Mouse (Mus musculus) forebrain, embryonic 13.5 days (tissue): Measurements from ENCODE around the gene Drd1. TPM values are rescaled to one million over a fixed set of nuclear protein-coding genes. Genes with fewer than 3 reads are reported as not detected.

Experiments
- ATAC-seq: fragments of 200-750 bp; cut with Nextera tagmentation; 2 replicates; pipeline ENCODE4 v1.8.0; 2017
- H3K27ac ChIP-seq: fragments of 300-500 bp; sonication (generic); 2 replicates; pipeline ENCODE4 v1.5.1; 2015; ENCODE audit warnings: inconsistent platforms, mild to moderate bottlenecking, moderate library complexity
- H3K27me3 ChIP-seq: fragments of 300-500 bp; sonication (generic); 2 replicates; pipeline ENCODE4 v1.6.1; 2015; ENCODE audit warnings: mild to moderate bottlenecking, inconsistent platforms
- H3K36me3 ChIP-seq: fragments of 300-500 bp; sonication (generic); 2 replicates; pipeline ENCODE4 v1.6.1; 2015; ENCODE audit warnings: mild to moderate bottlenecking, inconsistent platforms; ENCODE audit not compliant: poor library complexity, severe bottlenecking
- H3K4me1 ChIP-seq: fragments of 300-500 bp; sonication (generic); 2 replicates; pipeline ENCODE4 v1.6.1; 2015; ENCODE audit warnings: inconsistent platforms
- H3K4me2 ChIP-seq: fragments of 300-500 bp; sonication (generic); 2 replicates; pipeline ENCODE4 v1.6.1; 2015; ENCODE audit warnings: inconsistent platforms, mild to moderate bottlenecking, moderate library complexity
- H3K4me3 ChIP-seq: fragments of 300-500 bp; sonication (generic); 2 replicates; pipeline ENCODE4 v1.5.1; 2015; ENCODE audit warnings: mild to moderate bottlenecking, inconsistent platforms
- H3K9ac ChIP-seq: fragments of 300-500 bp; sonication (generic); 2 replicates; pipeline ENCODE4 v1.6.1; 2015; ENCODE audit warnings: mild to moderate bottlenecking, inconsistent platforms
- H3K9me3 ChIP-seq: fragments of 300-500 bp; sonication (generic); replicated peaks from 2 replicates; pipeline ENCODE4 v1.6.1; 2016; ENCODE audit warnings: inconsistent platforms
- WGBS: fragments of 180-500 bp; shearing (Covaris S2); methylation state at CpG from one replicate; pipeline ENCODE4 v1.1.7; 2015; 5-methylcytosine and 5-hydroxymethylcytosine counted together
- polyA plus RNA-seq: library from polyadenylated mRNA; unstranded; fragments of >200 nt; fragmentation: Nextera tagmentation; extraction: Ambion mirVana; gene quantifications from 2 replicates; pipeline ENCODE4 v1.2.1, GENCODE M21; 2015

Drd1 gene
- polyA plus RNA-seq, result 3.4 and 4.1 TPM in 2 replicates

DNA sequence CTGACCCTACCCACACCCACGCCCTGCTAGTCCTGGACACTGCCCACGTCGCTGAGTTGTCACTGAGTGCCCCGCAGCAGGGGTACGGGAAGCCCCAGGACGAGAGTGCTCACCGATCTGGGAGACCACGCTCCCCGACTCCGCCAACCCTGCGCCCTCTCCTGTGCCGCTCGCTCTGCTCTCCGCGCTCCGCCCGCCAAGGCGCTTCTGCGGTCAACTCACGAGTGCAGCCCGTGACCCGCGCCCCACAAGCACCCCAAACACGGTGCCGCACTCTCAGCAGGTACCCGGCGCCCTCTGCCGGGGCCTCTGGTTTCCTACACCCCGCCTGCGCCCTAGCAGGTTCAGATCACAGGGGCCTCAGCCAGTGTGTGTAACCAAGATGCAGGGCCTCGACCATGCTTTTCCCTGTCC, at the start of gene Drd1:
Gene Drd1 (minus strand): TSS at position 258 of the 414 bp plus-strand sequence.
- Histone ChIP-seq H3K9me3 (no peaks in the 10 kb centered on the region), H3K27ac (no peak within 1 kb of the TSS), H3K9ac (peak within 1 kb of the TSS; percentile 67), H3K36me3 (no peaks in the 10 kb centered on the region), H3K4me3 (peak within 1 kb of the TSS; percentile 49), H3K27me3 (peaks cover 35% of the 10 kb centered on the region), H3K4me1 (peaks cover 14% of the 10 kb centered on the region), H3K4me2 (peak within 1 kb of the TSS; percentile 96)
- peak; percentile 83 for ATAC-seq
- WGBS, result under 1% methylated on average over 27 of the region's 31 CpGs

DNA sequence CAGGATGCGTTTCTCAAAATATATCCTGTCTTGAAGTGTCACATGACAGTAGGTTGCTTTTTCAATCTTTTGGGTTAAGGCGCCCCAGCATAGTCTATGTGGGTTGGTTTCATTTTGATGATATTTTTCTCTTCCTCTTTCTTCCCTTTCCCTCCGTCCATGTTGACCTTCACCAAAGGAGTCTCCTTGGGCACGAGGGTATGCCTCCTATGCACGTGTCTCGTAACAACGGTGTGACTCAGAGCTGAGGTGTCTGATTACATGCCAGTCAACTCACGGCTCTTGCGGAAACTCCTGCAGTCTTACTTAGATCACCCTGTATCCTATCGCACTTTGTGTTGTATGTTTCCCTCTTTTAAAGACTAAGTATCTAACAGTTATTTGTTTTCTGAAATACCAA, 48.4 kb upstream of the Drd1 start:
- Histone ChIP-seq H3K9ac (no peak overlapping the region), H3K27ac (no peak overlapping the region), H3K27me3 (no peaks in the 10 kb centered on the region), H3K4me1 (no peaks in the 10 kb centered on the region), H3K36me3 (peaks cover 56% of the 10 kb centered on the region), H3K4me2 (no peak overlapping the region), H3K9me3 (no peaks in the 10 kb centered on the region), H3K4me3 (no peak overlapping the region)
- WGBS, result 90% methylated on average over 10 of the region's 10 CpGs
- no peak for ATAC-seq

DNA sequence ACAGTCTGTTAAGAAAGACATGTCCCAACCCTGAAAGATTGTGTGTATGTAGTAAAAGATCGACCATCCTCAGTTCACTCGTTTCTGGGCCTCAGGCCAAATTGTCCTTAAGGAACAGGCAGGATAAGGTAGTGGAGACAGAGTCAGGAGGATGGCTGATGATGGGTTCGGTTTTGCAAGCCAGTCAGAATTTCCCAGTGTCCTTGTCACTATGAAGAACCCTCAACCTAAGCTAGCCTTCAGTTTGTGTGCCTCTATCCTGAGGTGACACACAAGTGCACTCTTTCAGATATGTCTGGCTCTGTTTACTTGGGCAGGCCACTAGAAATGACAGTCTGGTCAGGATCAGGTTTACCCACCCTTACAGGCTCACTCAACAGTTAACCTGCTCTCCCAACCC, 47.8 kb upstream of the Drd1 start:
- H3K4me3 ChIP-seq, result no peak overlapping the region
- H3K27me3 ChIP-seq, result no peaks in the 10 kb centered on the region
- no peak for ATAC-seq
- no peaks in the 10 kb centered on the region for H3K9me3 ChIP-seq
- H3K36me3 ChIP-seq, result peaks cover 51% of the 10 kb centered on the region
- H3K4me2 ChIP-seq, result no peak overlapping the region
- 90% methylated on average over 3 of the region's 3 CpGs for WGBS
- no peak overlapping the region for H3K27ac ChIP-seq
- H3K9ac ChIP-seq, result no peak overlapping the region
- no peaks in the 10 kb centered on the region for H3K4me1 ChIP-seq

DNA sequence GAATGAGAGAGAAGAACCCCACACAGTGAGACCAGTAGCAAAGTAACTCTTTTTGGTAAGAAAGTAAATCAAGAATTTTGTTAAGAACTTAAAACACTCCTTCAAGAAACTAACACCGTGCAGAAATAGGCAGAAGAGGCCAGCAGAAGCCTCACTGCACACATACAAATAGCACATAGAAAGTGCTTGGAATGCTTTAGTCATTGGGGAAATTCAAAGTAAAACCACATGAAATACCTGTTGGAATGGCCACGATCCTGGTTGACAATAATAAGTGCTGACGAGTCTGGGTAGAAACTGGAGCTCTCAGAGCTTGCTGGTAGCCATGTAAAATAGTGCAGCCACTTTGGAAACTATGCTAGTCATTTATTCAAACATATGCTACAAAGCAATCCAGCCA, 46.6 kb upstream of the Drd1 start:
- no peak for ATAC-seq
- Histone ChIP-seq H3K9me3 (no peaks in the 10 kb centered on the region), H3K4me2 (no peak overlapping the region), H3K27me3 (no peaks in the 10 kb centered on the region), H3K27ac (no peak overlapping the region), H3K9ac (no peak overlapping the region), H3K36me3 (peaks cover 53% of the 10 kb centered on the region), H3K4me1 (no peaks in the 10 kb centered on the region), H3K4me3 (no peak overlapping the region)
- WGBS, result 93% methylated on average over 3 of the region's 3 CpGs

DNA sequence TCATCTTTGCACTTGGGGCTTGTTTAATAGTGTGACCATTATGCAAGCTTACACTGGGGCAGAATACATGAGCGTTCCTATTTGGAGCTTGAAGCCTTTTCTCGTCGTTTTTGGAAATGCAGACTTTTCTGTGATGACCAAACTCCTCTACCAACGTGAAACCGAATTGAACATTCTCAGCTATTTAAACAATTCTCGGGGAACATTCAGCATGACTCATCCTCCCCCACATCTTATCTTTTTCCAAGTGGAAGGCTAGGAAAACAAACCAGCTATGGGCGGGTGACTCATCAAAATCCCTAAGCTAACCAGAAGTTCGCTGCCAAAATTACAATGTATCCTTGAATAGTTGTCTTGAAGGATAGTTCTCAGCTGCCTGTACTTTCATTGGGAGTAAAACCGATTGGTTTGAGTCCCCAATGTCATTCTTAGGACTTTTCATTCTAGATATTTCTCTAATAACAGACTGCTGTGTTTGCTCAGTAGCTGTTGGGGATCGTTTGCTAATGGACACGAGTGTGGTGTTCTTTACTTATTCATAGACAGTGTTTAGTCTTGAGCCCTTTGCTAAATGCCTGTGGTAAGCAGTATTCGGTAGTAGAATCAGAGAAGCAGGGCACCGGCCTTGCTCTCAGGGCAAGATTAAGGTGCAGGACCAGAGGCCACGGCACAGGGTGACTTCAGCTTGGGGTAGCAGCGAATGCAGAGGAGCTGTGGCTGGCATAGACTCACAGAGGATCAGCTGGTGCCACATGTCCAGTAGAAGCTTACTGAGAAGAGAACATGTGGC, 45.7 kb upstream of the Drd1 start:
- H3K27ac ChIP-seq, result no peak overlapping the region
- no peak overlapping the region for H3K4me3 ChIP-seq
- H3K4me2 ChIP-seq, result no peak overlapping the region
- no peaks in the 10 kb centered on the region for H3K4me1 ChIP-seq
- 92% methylated on average over 15 of the region's 15 CpGs for WGBS
- ATAC-seq, result no peak
- peaks cover 49% of the 10 kb centered on the region for H3K36me3 ChIP-seq
- H3K9ac ChIP-seq, result no peak overlapping the region
- H3K9me3 ChIP-seq, result no peaks in the 10 kb centered on the region
- no peaks in the 10 kb centered on the region for H3K27me3 ChIP-seq

DNA sequence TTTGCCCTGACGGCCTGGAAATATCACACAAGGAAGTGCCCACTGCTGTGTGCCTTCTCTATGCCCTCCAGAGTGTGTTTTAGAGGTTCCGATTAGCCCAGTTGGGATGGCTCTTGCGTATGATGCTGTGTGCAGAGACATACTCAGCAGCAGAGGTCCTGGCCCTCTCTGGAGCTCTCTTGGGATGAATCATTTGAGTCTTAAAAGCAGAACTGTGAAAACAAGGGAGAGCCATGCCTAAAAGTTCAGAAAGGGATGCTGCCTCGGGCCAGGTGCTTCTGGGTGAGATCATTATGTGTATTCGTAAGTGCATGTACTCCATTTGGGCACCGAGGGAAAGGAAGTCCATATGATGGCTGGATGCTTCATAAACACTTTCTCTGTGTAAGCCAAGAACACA, 42.3 kb upstream of the Drd1 start:
- Histone ChIP-seq H3K27me3 (no peaks in the 10 kb centered on the region), H3K4me3 (no peak overlapping the region), H3K9me3 (no peaks in the 10 kb centered on the region), H3K4me1 (no peaks in the 10 kb centered on the region), H3K36me3 (peaks cover 66% of the 10 kb centered on the region), H3K27ac (no peak overlapping the region), H3K4me2 (no peak overlapping the region), H3K9ac (no peak overlapping the region)
- 95% methylated on average over 6 of the region's 6 CpGs for WGBS
- no peak for ATAC-seq

DNA sequence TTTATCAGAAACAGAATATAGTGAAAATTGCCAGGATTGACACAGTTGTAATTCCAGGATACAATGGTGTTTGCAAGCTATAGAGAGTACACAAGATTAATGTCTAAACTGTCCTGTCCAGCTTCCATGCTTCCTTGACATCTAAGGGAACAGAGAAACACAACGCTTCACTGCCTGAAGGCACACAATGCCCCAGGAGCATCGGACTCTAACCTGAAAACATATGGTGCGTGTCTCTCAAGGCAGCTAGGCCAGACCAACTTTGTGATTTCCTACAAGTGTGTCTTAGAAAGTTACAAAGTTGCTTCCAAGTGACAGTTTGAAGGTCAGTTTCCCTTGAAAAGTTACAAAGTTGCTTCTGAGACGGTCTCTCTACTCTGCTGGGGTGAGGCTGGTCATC, 41.7 kb upstream of the Drd1 start:
- WGBS, result 92% methylated on average over 4 of the region's 4 CpGs
- H3K36me3 ChIP-seq, result peaks cover 71% of the 10 kb centered on the region
- H3K27ac ChIP-seq, result no peak overlapping the region

DNA sequence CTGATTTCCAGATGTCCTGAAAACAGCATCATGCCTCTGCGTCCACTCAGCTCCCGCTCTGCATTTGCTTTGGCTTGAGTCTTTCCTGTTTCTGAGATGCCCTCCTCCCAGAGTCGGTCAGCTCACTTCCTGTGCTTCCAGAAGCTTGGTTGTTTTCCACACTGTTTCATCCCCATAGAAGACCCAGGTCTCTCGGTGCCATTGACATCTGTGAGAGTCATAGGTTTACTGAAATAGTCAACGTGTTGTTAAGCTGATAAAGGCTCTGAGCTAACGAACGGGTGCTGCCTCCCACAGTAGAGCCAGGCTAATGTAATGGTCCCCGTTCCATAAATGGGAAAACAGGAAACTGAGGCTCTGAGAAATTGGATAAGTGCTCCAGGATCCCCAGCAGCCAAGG, 40.2 kb upstream of the Drd1 start:
- Histone ChIP-seq H3K4me3 (no peak overlapping the region), H3K4me2 (no peak overlapping the region), H3K4me1 (no peaks in the 10 kb centered on the region), H3K27me3 (no peaks in the 10 kb centered on the region), H3K36me3 (peaks cover 79% of the 10 kb centered on the region), H3K27ac (no peak overlapping the region), H3K9me3 (no peaks in the 10 kb centered on the region), H3K9ac (no peak overlapping the region)
- no peak for ATAC-seq
- WGBS, result 93% methylated on average over 8 of the region's 8 CpGs

More for the DNA sequence above, 41.7 kb upstream of the Drd1 start:
- Histone ChIP-seq H3K9me3 (no peaks in the 10 kb centered on the region), H3K9ac (no peak overlapping the region), H3K4me1 (no peaks in the 10 kb centered on the region), H3K4me3 (no peak overlapping the region), H3K4me2 (no peak overlapping the region), H3K27me3 (no peaks in the 10 kb centered on the region)
- no peak for ATAC-seq

DNA sequence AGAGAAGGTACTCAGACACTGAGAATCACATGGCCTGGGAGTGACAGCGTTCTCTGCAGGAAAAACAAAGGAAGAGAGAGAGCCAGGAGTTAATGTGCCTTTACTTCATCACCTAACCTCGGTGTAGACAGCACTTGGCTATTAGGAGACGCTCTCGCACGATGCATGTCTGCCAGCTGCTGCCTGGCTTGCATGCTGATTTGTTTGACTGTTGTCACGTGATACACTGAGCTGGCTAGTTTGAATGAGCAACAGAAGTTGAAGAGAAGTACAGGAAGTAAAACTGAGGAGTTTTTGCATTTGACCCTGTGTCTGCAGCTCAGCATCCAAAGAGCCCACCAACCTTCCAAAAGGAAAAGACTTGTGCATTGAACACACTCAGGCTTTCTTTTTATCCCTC, 39.5 kb upstream of the Drd1 start:
- Histone ChIP-seq H3K4me1 (no peaks in the 10 kb centered on the region), H3K9me3 (no peaks in the 10 kb centered on the region), H3K4me2 (no peak overlapping the region), H3K9ac (no peak overlapping the region), H3K27me3 (no peaks in the 10 kb centered on the region), H3K36me3 (peaks cover 79% of the 10 kb centered on the region), H3K4me3 (no peak overlapping the region), H3K27ac (no peak overlapping the region)
- no peak for ATAC-seq
- WGBS, result 83% methylated on average over 6 of the region's 6 CpGs

DNA sequence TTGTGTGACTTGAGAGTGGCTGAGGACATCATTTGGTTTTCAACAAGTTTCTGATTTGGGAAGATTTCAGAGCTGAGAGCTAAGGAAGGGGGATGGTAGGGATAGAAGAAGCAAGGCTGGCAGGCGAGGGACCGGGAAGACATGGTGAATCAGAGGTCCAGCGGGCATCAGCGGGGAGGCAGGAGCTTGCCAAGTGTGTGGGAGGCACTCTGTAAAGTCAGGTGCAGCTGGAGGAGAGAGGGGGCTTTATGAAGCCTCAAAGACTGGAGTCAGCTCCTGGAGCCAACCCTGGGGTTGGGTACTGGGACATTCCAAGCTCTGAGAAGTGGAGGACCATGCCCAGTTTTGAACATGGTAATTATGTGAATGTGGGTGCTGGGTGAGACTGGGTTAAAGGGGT, 38.8 kb upstream of the Drd1 start:
- no peak for ATAC-seq
- H3K27me3 ChIP-seq, result no peaks in the 10 kb centered on the region
- no peak overlapping the region for H3K4me3 ChIP-seq
- H3K9ac ChIP-seq, result no peak overlapping the region
- no peak overlapping the region for H3K27ac ChIP-seq
- H3K9me3 ChIP-seq, result no peaks in the 10 kb centered on the region
- WGBS, result 94% methylated on average over 4 of the region's 4 CpGs
- H3K36me3 ChIP-seq, result peaks cover 83% of the 10 kb centered on the region
- no peaks in the 10 kb centered on the region for H3K4me1 ChIP-seq
- no peak overlapping the region for H3K4me2 ChIP-seq

DNA sequence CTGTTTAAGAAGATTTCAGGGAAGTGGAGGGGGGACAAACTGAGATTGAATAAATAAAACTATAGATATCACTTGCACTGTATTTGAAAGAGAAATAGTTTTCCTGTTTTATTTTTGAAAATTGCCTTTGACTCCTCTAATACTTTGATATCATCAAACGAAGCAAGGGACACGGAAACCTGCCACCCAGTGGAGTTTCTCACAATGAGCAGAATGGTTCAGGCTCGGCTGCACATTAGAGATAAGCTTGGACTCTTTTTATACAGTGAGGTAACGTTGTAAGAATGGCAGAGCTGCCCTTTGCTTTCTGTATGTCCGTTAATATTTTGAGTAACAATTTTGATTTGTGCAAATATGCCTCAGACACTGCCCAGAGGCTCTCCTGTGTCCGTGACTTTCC, 36.2 kb upstream of the Drd1 start:
- H3K4me3 ChIP-seq, result no peak overlapping the region
- H3K9me3 ChIP-seq, result no peaks in the 10 kb centered on the region
- no peak overlapping the region for H3K9ac ChIP-seq
- H3K36me3 ChIP-seq, result peaks cover 91% of the 10 kb centered on the region
- 83% methylated on average over 6 of the region's 6 CpGs for WGBS
- no peak overlapping the region for H3K4me2 ChIP-seq
- ATAC-seq, result no peak
- no peaks in the 10 kb centered on the region for H3K27me3 ChIP-seq
- no peaks in the 10 kb centered on the region for H3K4me1 ChIP-seq
- no peak overlapping the region for H3K27ac ChIP-seq

DNA sequence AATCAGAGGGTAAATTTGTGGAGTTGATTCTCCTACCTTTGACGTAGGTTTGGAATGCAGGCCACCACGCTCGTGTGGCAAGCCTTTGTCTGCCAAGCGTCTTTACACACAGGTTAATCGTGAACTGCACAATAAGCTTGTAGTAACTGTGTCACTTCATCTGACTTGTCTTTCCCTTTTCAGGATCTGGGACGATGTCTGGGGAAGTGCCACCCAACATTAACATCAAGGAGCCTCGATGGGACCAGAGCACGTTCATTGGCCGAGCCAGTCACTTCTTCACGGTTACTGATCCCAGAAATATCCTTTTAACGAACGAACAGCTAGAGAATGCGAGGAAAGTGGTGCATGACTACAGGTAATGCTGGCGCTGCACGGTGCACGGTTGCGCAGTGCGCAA, 29.8 kb upstream of the Drd1 start:
- no peak overlapping the region for H3K4me2 ChIP-seq
- no peak overlapping the region for H3K9ac ChIP-seq
- 0 out of 2 replicates have a peak, but pooled peaks cover 4% of the 10 kb centered on the region for H3K4me1 ChIP-seq

DNA sequence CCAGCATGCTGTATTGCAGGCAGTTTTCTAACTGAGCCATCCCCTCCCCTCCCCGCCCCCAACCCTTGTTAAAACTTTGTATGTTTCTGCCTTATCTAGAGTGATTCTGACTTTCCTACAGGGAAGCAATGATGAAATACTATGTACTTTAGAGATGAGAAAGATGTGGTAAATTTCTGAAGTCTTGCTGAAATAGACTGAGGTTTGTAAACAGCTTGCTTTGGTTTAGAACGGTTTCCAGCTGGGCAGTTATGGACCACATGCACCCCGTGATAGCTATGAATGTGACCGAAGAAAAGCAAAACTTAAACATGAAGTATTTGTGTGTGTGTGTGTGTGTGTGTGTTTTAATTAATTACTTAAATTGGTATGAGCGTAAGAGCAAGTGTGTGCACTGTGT, 29.3 kb upstream of the Drd1 start:
- Histone ChIP-seq H3K4me1 (0 out of 2 replicates have a peak, but pooled peaks cover 4% of the 10 kb centered on the region), H3K9ac (no peak overlapping the region), H3K9me3 (no peaks in the 10 kb centered on the region), H3K36me3 (peaks cover 46% of the 10 kb centered on the region), H3K4me3 (no peak overlapping the region), H3K4me2 (no peak overlapping the region), H3K27me3 (no peaks in the 10 kb centered on the region), H3K27ac (no peak overlapping the region)
- no peak for ATAC-seq
- 87% methylated on average over 5 of the region's 5 CpGs for WGBS

More for the DNA sequence above, 29.8 kb upstream of the Drd1 start:
- Histone ChIP-seq H3K4me3 (no peak overlapping the region), H3K27me3 (no peaks in the 10 kb centered on the region), H3K9me3 (no peaks in the 10 kb centered on the region), H3K27ac (no peak overlapping the region), H3K36me3 (peaks cover 49% of the 10 kb centered on the region)
- no peak for ATAC-seq
- WGBS, result 90% methylated on average over 18 of the region's 18 CpGs
